Mouse (Mus musculus) Patski (cell line): ENCODE measurements around the gene Supt4a. TPM values are rescaled to one million over a fixed set of nuclear protein-coding genes. Genes with fewer than 3 reads are reported as not detected.

Experiments
- ATAC-seq: fragments of 100-300 bp; one replicate; pipeline ENCODE4 v1.8.0; 2021
- CTCF ChIA-PET: fragments of 350-600 bp; sonication (Branson Sonifier 250); formaldehyde crosslinking; loops from one replicate; lab custom pipeline; 2022; ENCODE audit warnings: inconsistent platforms; lab: Charles Lee
- POLR2A ChIA-PET: fragments of 350-600 bp; sonication (Branson Sonifier 250); formaldehyde crosslinking; loops from one replicate; lab custom pipeline; 2022; ENCODE audit warnings: antibody characterized with exemption, inconsistent platforms; lab: Charles Lee
- DNase-seq: peaks from one replicate; pipeline ENCODE4 v3.0.0-alpha.2; 2011; ENCODE audit warnings: low read depth, low spot score
- H3K27me3 ChIP-seq: fragments of 371-371 bp; one replicate; pipeline ENCODE4 v1.5.1; 2021
- CTCF ChIP-seq: fragments of 100-300 bp; IDR thresholded peaks from one replicate; pipeline ENCODE4 v1.5.1; 2021
- in situ Hi-C: fragments of 300-500 bp; cut with MboI; formaldehyde crosslinking; loops from 3 replicates; pipeline ENCODE4 v1.11.1; 2018; ENCODE audit warnings: low pct_unique_long_range_greater_than_20kb, mixed read lengths
- polyA plus RNA-seq: library from polyadenylated mRNA; unstranded; gene quantifications from one replicate; pipeline ENCODE4 v1.2.3, GENCODE M21; 2021

The Supt4a gene
- polyA plus RNA-seq, 1 experiment from 2014 or later: 99.6 TPM

GRCm38 (mm10) chr11:87750521-87750920, 13.2 kb downstream of the Supt4a start:
- in situ Hi-C loops: no loop called here
- CTCF ChIA-PET: interaction anchor here (1.1 kb wide), 1 partner anchor 36 kb away, joined by 3 read pairs; no protein-coding TSS in a partner anchor
- DNase-seq (no peak), ATAC-seq (no peak)
- POLR2A ChIA-PET: interaction anchor here (0.5 to 1.7 kb wide), 2 partner anchors 10 to 324 kb away, joined by 4 to 7 read pairs; no protein-coding TSS in a partner anchor
- TF ChIP-seq CTCF: no peak
- no peaks in the 10 kb centered on the region for H3K27me3 ChIP-seq

GRCm38 (mm10) chr11:87751031-87751430, 13.7 kb downstream of the Supt4a start:
- H3K27me3 ChIP-seq: no peaks in the 10 kb centered on the region
- POLR2A ChIA-PET: interaction anchor here (1.7 kb wide), 1 partner anchor 10 kb away, joined by 4 read pairs; no protein-coding TSS in a partner anchor
- no peak for TF ChIP-seq CTCF
- DNase-seq (no peak), ATAC-seq (no peak)
- in situ Hi-C loops: no loop called here
- CTCF ChIA-PET: no interaction called here

- in situ Hi-C loops: no loop called here
- CTCF ChIA-PET: no interaction called here
- ATAC-seq: no peak
- no peaks in the 10 kb centered on the region for H3K27me3 ChIP-seq
- DNase-seq: no peak
- no peak for TF ChIP-seq CTCF
- POLR2A ChIA-PET: interaction anchor here (1.7 kb wide), 1 partner anchor 11 kb away, joined by 4 read pairs; no protein-coding TSS in a partner anchor
Measured at GRCm38 (mm10) chr11:87751491-87751966, 14.2 kb downstream of the Supt4a start.

GRCm38 (mm10) chr11:87752307-87752706, 15.0 kb downstream of the Supt4a start:
- in situ Hi-C loops: no loop called here
- POLR2A ChIA-PET: no interaction called here
- no peaks in the 10 kb centered on the region for H3K27me3 ChIP-seq
- TF ChIP-seq CTCF: no peak
- ATAC-seq (no peak), DNase-seq (no peak)
- CTCF ChIA-PET: no interaction called here

GRCm38 (mm10) chr11:87753255-87753654, 15.9 kb downstream of the Supt4a start:
- in situ Hi-C loops: no loop called here
- DNase-seq (no peak), ATAC-seq (no peak)
- no peak for TF ChIP-seq CTCF
- ChIA-PET POLR2A (no interaction called here), CTCF (interaction anchor here (1.1 kb wide), 1 partner anchor 91 kb away, joined by 3 read pairs; the partner anchor contains the start of gene Rnf43)
- H3K27me3 ChIP-seq: no peaks in the 10 kb centered on the region

- no peak for ATAC-seq
- no peak for TF ChIP-seq CTCF
- ChIA-PET POLR2A (no interaction called here), CTCF (interaction anchor here (1.1 kb wide), 1 partner anchor 92 kb away, joined by 3 read pairs; the partner anchor contains the start of gene Rnf43)
- in situ Hi-C loops: no loop called here
- no peak for DNase-seq
- H3K27me3 ChIP-seq: no peaks in the 10 kb centered on the region
Measured at GRCm38 (mm10) chr11:87753891-87754501, 16.6 kb downstream of the Supt4a start.

GRCm38 (mm10) chr11:87754603-87755002, 17.3 kb downstream of the Supt4a start:
- DNase-seq (no peak), ATAC-seq (no peak)
- H3K27me3 ChIP-seq: no peaks in the 10 kb centered on the region
- in situ Hi-C loops: no loop called here
- ChIA-PET POLR2A (no interaction called here), CTCF (no interaction called here)
- no peak for TF ChIP-seq CTCF

- DNase-seq: no peak
- in situ Hi-C loops: no loop called here
- no peaks in the 10 kb centered on the region for H3K27me3 ChIP-seq
- CTCF ChIA-PET: no interaction called here
- POLR2A ChIA-PET: no interaction called here
- ATAC-seq: no peak
- TF ChIP-seq CTCF: no peak
Measured at GRCm38 (mm10) chr11:87755360-87756017, 18.1 kb downstream of the Supt4a start.

GRCm38 (mm10) chr11:87756251-87756820, 19.0 kb downstream of the Supt4a start:
- peaks cover 3% of the 10 kb centered on the region for H3K27me3 ChIP-seq
- POLR2A ChIA-PET: no interaction called here
- in situ Hi-C loops: no loop called here
- CTCF ChIA-PET: no interaction called here
- DNase-seq (no peak), ATAC-seq (no peak)
- no peak for TF ChIP-seq CTCF

- ChIA-PET POLR2A (no interaction called here), CTCF (no interaction called here)
- DNase-seq (no peak), ATAC-seq (no peak)
- peaks cover 6% of the 10 kb centered on the region for H3K27me3 ChIP-seq
- TF ChIP-seq CTCF: no peak
- in situ Hi-C loops: no loop called here
Measured at GRCm38 (mm10) chr11:87757001-87757954, 19.9 kb downstream of the Supt4a start.
